Mouse (Mus musculus): ENCODE data around the gene Polr3h. TPM values are rescaled to one million over a fixed set of nuclear protein-coding genes. Genes with fewer than 3 reads are reported as not detected.

Polr3h gene
- polyA plus RNA-seq, 1 experiment from 2014 or later: 68.2 TPM

- H3K4me3 ChIP-seq (ENCODE audit: low read depth, low read length): no peak overlapping the region
- no peak overlapping the region for H3K4me2 ChIP-seq (ENCODE audit: low read depth, severe bottlenecking)
- no peak overlapping the region for H3K9ac ChIP-seq (ENCODE audit: low read length)
- no peaks in the 10 kb centered on the region for H3K9me3 ChIP-seq (ENCODE audit: control insufficient read depth, low read length)
- no peaks in the 10 kb centered on the region for H3K4me1 ChIP-seq (ENCODE audit: control insufficient read depth, insufficient read depth, low read length)
- DNase-seq (ENCODE audit: low spot score) (no peak), ATAC-seq (ENCODE audit: insufficient number of reproducible peaks, low FRiP score, low TSS enrichment, low read depth) (no peak)
- 92% methylated on average over 6 of the region's 6 CpGs for WGBS
- no peak overlapping the region for H3K27ac ChIP-seq (replicated peaks; ENCODE audit: low read depth, low read length)
- no peaks in the 10 kb centered on the region for H3K36me3 ChIP-seq (ENCODE audit: control insufficient read depth, insufficient read depth, low read length)
- no peaks in the 10 kb centered on the region for H3K27me3 ChIP-seq (ENCODE audit: control insufficient read depth, insufficient read depth, low read length)
Measured at GRCm38 (mm10) chr15:81954716-81955115, 28.7 kb upstream of the Polr3h start.

- no peak overlapping the region for H3K4me2 ChIP-seq (ENCODE audit: low read depth, severe bottlenecking)
- 96% methylated on average over 9 of the region's 9 CpGs for WGBS
- ATAC-seq (ENCODE audit: insufficient number of reproducible peaks, low FRiP score, low TSS enrichment, low read depth): no peak
- no peaks in the 10 kb centered on the region for H3K36me3 ChIP-seq (ENCODE audit: control insufficient read depth, insufficient read depth, low read length)
- H3K27me3 ChIP-seq (ENCODE audit: control insufficient read depth, insufficient read depth, low read length): no peaks in the 10 kb centered on the region
- DNase-seq (ENCODE audit: low spot score): no peak
- no peak overlapping the region for H3K4me3 ChIP-seq (ENCODE audit: low read depth, low read length)
- no peak overlapping the region for H3K9ac ChIP-seq (ENCODE audit: low read length)
- H3K9me3 ChIP-seq (ENCODE audit: control insufficient read depth, low read length): no peaks in the 10 kb centered on the region
- H3K4me1 ChIP-seq (ENCODE audit: control insufficient read depth, insufficient read depth, low read length): no peaks in the 10 kb centered on the region
- no peak overlapping the region for H3K27ac ChIP-seq (replicated peaks; ENCODE audit: low read depth, low read length)
Measured at GRCm38 (mm10) chr15:81954151-81954583, 28.1 kb upstream of the Polr3h start.

DNA sequence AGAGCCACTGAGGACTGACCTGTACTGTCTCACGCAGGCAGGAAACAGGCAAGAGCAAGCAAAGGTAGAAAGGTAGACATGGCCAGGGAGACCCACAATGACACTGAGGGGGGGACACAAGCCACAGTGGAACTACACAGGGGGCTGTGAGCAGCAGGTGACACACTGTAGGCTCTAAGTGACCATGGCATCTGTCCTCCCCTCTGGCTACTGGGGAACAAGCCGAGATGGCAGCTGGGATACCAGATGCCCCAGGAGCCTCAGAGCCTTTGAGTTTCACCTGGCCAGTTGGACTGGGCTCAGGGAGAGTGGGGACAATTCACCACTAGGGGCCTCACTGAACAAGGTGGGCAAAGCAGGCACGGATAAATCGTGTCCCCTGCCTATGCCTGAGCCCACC is 26.3 kb upstream of the Polr3h start:
- 88% methylated on average over 4 of the region's 4 CpGs for WGBS
- ATAC-seq (ENCODE audit: insufficient number of reproducible peaks, low FRiP score, low TSS enrichment, low read depth): no peak

DNA sequence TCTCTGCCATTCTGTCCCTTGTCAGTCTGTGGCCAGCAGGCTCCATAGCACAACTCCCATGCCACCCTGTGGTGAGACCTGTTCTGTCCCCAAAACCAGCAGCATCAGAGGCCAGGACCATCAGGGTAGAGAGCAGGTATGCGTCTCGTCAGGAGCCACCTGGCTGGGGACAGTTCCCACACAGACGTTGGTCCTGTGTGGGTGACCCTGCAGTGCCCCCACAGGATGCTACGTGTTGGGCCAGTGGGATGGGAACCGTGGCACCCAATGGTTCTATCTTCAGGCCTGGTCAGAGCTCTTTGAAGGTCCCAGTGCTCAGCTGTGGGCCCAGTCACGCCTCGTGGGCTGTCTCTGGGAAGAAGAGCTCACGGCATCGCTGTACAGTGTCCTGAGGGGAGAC is 25.1 kb upstream of the Polr3h start:
- DNase-seq (ENCODE audit: low spot score) (no peak), ATAC-seq (ENCODE audit: insufficient number of reproducible peaks, low FRiP score, low TSS enrichment, low read depth) (no peak)
- Histone ChIP-seq H3K9me3 (ENCODE audit: control insufficient read depth, low read length) (no peaks in the 10 kb centered on the region), H3K4me1 (ENCODE audit: control insufficient read depth, insufficient read depth, low read length) (no peaks in the 10 kb centered on the region), H3K36me3 (ENCODE audit: control insufficient read depth, insufficient read depth, low read length) (no peaks in the 10 kb centered on the region), H3K27ac (replicated peaks; ENCODE audit: low read depth, low read length) (no peak overlapping the region), H3K4me2 (ENCODE audit: low read depth, severe bottlenecking) (no peak overlapping the region), H3K9ac (ENCODE audit: low read length) (no peak overlapping the region), H3K4me3 (ENCODE audit: low read depth, low read length) (no peak overlapping the region), H3K27me3 (ENCODE audit: control insufficient read depth, insufficient read depth, low read length) (no peaks in the 10 kb centered on the region)
- WGBS: 86% methylated on average over 9 of the region's 9 CpGs

More for the DNA sequence above, 26.3 kb upstream of the Polr3h start:
- Histone ChIP-seq H3K4me1 (ENCODE audit: control insufficient read depth, insufficient read depth, low read length) (no peaks in the 10 kb centered on the region), H3K4me3 (ENCODE audit: low read depth, low read length) (no peak overlapping the region), H3K27ac (replicated peaks; ENCODE audit: low read depth, low read length) (no peak overlapping the region), H3K4me2 (ENCODE audit: low read depth, severe bottlenecking) (no peak overlapping the region), H3K36me3 (ENCODE audit: control insufficient read depth, insufficient read depth, low read length) (no peaks in the 10 kb centered on the region), H3K9ac (ENCODE audit: low read length) (no peak overlapping the region), H3K27me3 (ENCODE audit: control insufficient read depth, insufficient read depth, low read length) (no peaks in the 10 kb centered on the region), H3K9me3 (ENCODE audit: control insufficient read depth, low read length) (no peaks in the 10 kb centered on the region)
- DNase-seq (ENCODE audit: low spot score): no peak

- WGBS: 79% methylated on average over 5 of the region's 5 CpGs
- H3K4me1 ChIP-seq (ENCODE audit: control insufficient read depth, insufficient read depth, low read length): no peaks in the 10 kb centered on the region
- H3K9me3 ChIP-seq (ENCODE audit: control insufficient read depth, low read length): no peaks in the 10 kb centered on the region
- DNase-seq (ENCODE audit: low spot score) (no peak), ATAC-seq (ENCODE audit: insufficient number of reproducible peaks, low FRiP score, low TSS enrichment, low read depth) (no peak)
- no peaks in the 10 kb centered on the region for H3K36me3 ChIP-seq (ENCODE audit: control insufficient read depth, insufficient read depth, low read length)
- H3K9ac ChIP-seq (ENCODE audit: low read length): no peak overlapping the region
- H3K4me2 ChIP-seq (ENCODE audit: low read depth, severe bottlenecking): no peak overlapping the region
- H3K27me3 ChIP-seq (ENCODE audit: control insufficient read depth, insufficient read depth, low read length): no peaks in the 10 kb centered on the region
- no peak overlapping the region for H3K4me3 ChIP-seq (ENCODE audit: low read depth, low read length)
- H3K27ac ChIP-seq (replicated peaks; ENCODE audit: low read depth, low read length): no peak overlapping the region
Measured at GRCm38 (mm10) chr15:81950716-81951115, 24.7 kb upstream of the Polr3h start.

- Histone ChIP-seq H3K27ac (replicated peaks; ENCODE audit: low read depth, low read length) (no peak overlapping the region), H3K36me3 (ENCODE audit: control insufficient read depth, insufficient read depth, low read length) (no peaks in the 10 kb centered on the region), H3K9me3 (ENCODE audit: control insufficient read depth, low read length) (no peaks in the 10 kb centered on the region), H3K4me2 (ENCODE audit: low read depth, severe bottlenecking) (no peak overlapping the region), H3K27me3 (ENCODE audit: control insufficient read depth, insufficient read depth, low read length) (no peaks in the 10 kb centered on the region), H3K9ac (ENCODE audit: low read length) (no peak overlapping the region), H3K4me1 (ENCODE audit: control insufficient read depth, insufficient read depth, low read length) (no peaks in the 10 kb centered on the region), H3K4me3 (ENCODE audit: low read depth, low read length) (no peak overlapping the region)
- DNase-seq (ENCODE audit: low spot score) (no peak), ATAC-seq (ENCODE audit: insufficient number of reproducible peaks, low FRiP score, low TSS enrichment, low read depth) (no peak)
- WGBS: 74% methylated on average over 11 of the region's 11 CpGs
Measured at GRCm38 (mm10) chr15:81949476-81950131, 23.6 kb upstream of the Polr3h start.

GRCm38 (mm10) chr15:81949076-81949475 is 23.0 kb upstream of the Polr3h start:
- Histone ChIP-seq H3K27ac (replicated peaks; ENCODE audit: low read depth, low read length) (no peak overlapping the region), H3K9ac (ENCODE audit: low read length) (no peak overlapping the region), H3K9me3 (ENCODE audit: control insufficient read depth, low read length) (no peaks in the 10 kb centered on the region), H3K4me2 (ENCODE audit: low read depth, severe bottlenecking) (no peak overlapping the region), H3K27me3 (ENCODE audit: control insufficient read depth, insufficient read depth, low read length) (no peaks in the 10 kb centered on the region), H3K36me3 (ENCODE audit: control insufficient read depth, insufficient read depth, low read length) (no peaks in the 10 kb centered on the region), H3K4me3 (ENCODE audit: low read depth, low read length) (no peak overlapping the region), H3K4me1 (ENCODE audit: control insufficient read depth, insufficient read depth, low read length) (no peaks in the 10 kb centered on the region)
- ATAC-seq (ENCODE audit: insufficient number of reproducible peaks, low FRiP score, low TSS enrichment, low read depth): no peak
- DNase-seq (ENCODE audit: low spot score): no peak
- 89% methylated on average over 10 of the region's 10 CpGs for WGBS

DNA sequence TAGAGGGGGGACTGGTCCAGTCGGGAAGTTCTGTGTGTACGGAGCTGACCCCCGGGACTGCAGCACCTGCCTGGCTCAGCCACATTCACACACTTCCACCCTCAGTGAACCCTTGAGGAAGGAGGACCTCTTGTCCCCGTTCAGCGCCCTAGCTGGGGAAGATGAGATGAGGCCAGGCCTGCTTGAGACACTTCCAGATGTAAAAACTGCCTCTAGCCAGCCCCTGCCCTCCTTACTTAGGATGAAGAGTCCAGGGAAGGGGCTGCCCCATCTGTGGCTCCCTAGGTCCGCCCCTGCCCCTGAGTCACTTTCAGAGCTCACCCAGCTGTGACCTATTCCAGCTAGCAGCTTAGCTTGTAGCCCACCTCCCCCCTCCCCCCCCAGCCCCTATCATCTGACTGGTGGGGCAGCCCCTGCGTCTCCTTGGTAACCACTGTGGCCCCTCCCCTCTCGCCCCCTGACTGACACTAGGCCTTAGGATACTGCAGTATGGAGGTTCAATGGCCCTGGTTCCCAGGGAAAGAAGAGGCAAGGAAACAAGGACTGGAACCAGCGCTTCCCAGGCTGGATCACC is 17.2 kb upstream of the Polr3h start:
- Histone ChIP-seq H3K4me3 (ENCODE audit: low read depth, low read length) (no peak overlapping the region), H3K9me3 (ENCODE audit: control insufficient read depth, low read length) (no peaks in the 10 kb centered on the region), H3K27me3 (ENCODE audit: control insufficient read depth, insufficient read depth, low read length) (no peaks in the 10 kb centered on the region), H3K4me2 (ENCODE audit: low read depth, severe bottlenecking) (no peak overlapping the region), H3K9ac (ENCODE audit: low read length) (no peak overlapping the region), H3K27ac (replicated peaks; ENCODE audit: low read depth, low read length) (no peak overlapping the region), H3K36me3 (ENCODE audit: control insufficient read depth, insufficient read depth, low read length) (no peaks in the 10 kb centered on the region), H3K4me1 (ENCODE audit: control insufficient read depth, insufficient read depth, low read length) (0 out of 2 replicates have a peak, but pooled peaks cover 7% of the 10 kb centered on the region)
- ATAC-seq (ENCODE audit: insufficient number of reproducible peaks, low FRiP score, low TSS enrichment, low read depth) (peak; percentile 41; the same call in 1 of the 2 replicates), DNase-seq (ENCODE audit: low spot score) (peak; percentile 61)
- 14% methylated on average over 8 of the region's 9 CpGs for WGBS

Data from limb, embryonic 11.5 days (tissue).